Mouse (Mus musculus) small intestine, adult 2 months (tissue): Measurements from ENCODE around the gene Sec61b. TPM values are rescaled to one million over a fixed set of nuclear protein-coding genes. Genes with fewer than 3 reads are reported as not detected.

Experiments
- H3K27ac ChIP-seq: fragments of 200-500 bp; 2 replicates; pipeline ENCODE4 v1.5.1; 2012; ENCODE audit warnings: low read depth, low read length, control low read depth, inconsistent platforms; ENCODE audit not compliant: insufficient read depth
- H3K27me3 ChIP-seq: fragments of 200-500 bp; 2 replicates; pipeline ENCODE4 v1.6.1; 2012; ENCODE audit warnings: mild to moderate bottlenecking, moderate library complexity, low read length, inconsistent platforms; ENCODE audit not compliant: control insufficient read depth, insufficient read depth
- H3K36me3 ChIP-seq: fragments of 200-500 bp; 2 replicates; pipeline ENCODE4 v1.6.1; 2012; ENCODE audit warnings: mild to moderate bottlenecking, low read length, control low read depth, inconsistent platforms; ENCODE audit not compliant: control insufficient read depth, insufficient read depth
- H3K4me1 ChIP-seq: fragments of 200-500 bp; 2 replicates; pipeline ENCODE4 v1.6.1; 2012; ENCODE audit warnings: low read length, inconsistent platforms, mixed read lengths; ENCODE audit not compliant: control insufficient read depth, insufficient read depth, insufficient read length
- H3K4me3 ChIP-seq: fragments of 200-500 bp; 2 replicates; pipeline ENCODE4 v1.5.1; 2012; ENCODE audit warnings: low read depth, mild to moderate bottlenecking, control low read depth, inconsistent platforms, low read length, moderate library complexity
- CTCF ChIP-seq: fragments of 200-500 bp; IDR thresholded peaks from 2 replicates; pipeline ENCODE4 v1.5.1; 2012; ENCODE audit warnings: low read depth, mild to moderate bottlenecking, control low read depth, inconsistent platforms, low read length, moderate library complexity, mixed read lengths; ENCODE audit not compliant: insufficient replicate concordance, insufficient read length; ENCODE audit errors: extremely low read depth
- POLR2A ChIP-seq: fragments of 200-500 bp; IDR thresholded peaks from 2 replicates; pipeline ENCODE4 v1.6.1; 2012; ENCODE audit warnings: low read depth, mild to moderate bottlenecking, control low read depth, inconsistent platforms, low read length, moderate library complexity
- WGBS: fragments of 180-500 bp; shearing (Covaris S2); methylation state at CpG from one replicate; pipeline ENCODE4 v1.1.7; 2018; 5-methylcytosine and 5-hydroxymethylcytosine counted together
- polyA plus RNA-seq: library from polyadenylated mRNA; depleted of rRNA; stranded (reverse); fragments of >200 nt; gene quantifications from 2 replicates; pipeline ENCODE4 v1.2.3, GENCODE M21; 2012; rRNA removed

Gene Sec61b
- polyA plus RNA-seq: 274 and 368 TPM in 2 replicates

DNA sequence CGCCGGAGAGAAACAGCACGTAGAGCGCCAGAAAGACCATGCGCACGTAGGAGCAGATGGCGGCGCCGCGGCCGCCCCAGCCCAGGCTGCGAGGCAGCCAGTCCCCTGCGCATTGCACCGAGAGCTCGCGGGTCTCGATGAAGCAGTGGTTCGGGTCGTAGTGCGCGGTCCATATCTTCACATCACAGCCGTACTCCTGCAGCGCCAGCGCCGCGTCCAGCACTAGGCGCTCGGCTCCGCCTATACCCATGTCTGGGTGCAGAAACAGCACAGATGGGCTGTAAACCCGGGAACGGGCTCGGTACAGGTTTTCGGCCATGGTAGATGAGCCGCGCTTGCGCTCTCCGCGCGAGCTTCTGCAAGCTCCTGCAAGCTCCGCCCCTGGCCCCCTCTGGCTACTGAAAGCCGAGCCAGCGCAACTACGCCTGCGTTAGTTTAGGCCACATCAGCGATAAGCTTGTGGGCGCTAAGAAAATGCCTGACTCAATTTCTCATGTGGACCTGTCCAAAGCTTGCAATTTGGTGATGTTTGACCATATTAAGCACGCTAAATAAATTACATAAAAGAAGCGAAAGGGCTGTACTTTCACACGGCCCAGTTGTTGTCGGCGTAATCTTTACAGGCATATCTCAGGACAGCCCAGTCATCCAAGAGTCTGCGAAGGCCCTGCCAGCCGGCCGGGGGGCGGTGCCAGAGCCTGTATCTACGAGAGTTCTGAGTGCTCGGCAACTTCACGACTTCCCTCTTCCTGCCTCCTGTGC is at the start of gene Sec61b, which contains the start of gene Alg2:
Sec61b (plus strand) TSS at position 691 of the 762 bp plus-strand sequence.
Alg2 (minus strand) TSS at position 366 of the 762 bp plus-strand sequence.
- H3K4me3 ChIP-seq: peak within 1 kb of the TSS; percentile 99
- H3K4me1 ChIP-seq: peaks cover 2% of the 10 kb centered on the region; the same call in 1 of the 2 replicates
- peaks cover 32% of the 10 kb centered on the region for H3K36me3 ChIP-seq
- H3K27ac ChIP-seq: peak within 1 kb of the TSS; percentile 88
- no peaks in the 10 kb centered on the region for H3K27me3 ChIP-seq
- peak; percentile 71 for TF ChIP-seq POLR2A
- TF ChIP-seq CTCF: no peak
- WGBS: under 1% methylated on average over 58 of the region's 58 CpGs

DNA sequence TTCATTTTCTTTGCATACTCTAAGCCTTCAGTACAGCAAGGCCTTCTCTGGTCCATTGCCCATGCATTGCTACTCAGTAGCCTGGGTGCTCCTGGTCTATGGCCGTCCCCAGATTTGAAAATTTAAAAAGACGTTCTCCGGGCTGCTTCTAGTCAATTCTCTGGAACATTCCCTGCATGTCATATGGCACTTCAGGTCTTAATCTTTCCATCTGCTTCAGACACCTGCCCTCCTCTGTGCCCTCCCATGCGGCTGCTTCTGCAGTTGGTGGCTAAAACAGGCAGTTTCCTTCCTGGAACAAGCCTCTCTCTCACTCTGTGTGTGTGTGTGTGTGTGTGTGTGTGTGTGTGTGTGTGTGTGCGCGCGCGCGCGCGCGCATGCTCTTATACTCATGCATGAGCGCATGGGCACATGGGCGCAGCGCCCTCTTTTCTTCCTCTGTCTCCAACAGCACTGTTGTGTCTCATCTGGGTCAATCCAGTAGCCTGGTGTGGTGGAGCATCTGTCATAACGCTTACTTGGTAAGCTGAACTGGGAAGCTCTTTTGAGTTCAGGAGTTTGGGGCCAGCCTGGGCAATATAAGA is 49.1 kb upstream of the Sec61b start:
- no peaks in the 10 kb centered on the region for H3K4me1 ChIP-seq
- no peaks in the 10 kb centered on the region for H3K27me3 ChIP-seq
- no peak overlapping the region for H3K4me3 ChIP-seq
- H3K27ac ChIP-seq: no peak overlapping the region
- TF ChIP-seq POLR2A: no peak
- no peak for TF ChIP-seq CTCF
- WGBS: 85% methylated on average over 16 of the region's 16 CpGs
- H3K36me3 ChIP-seq: no peaks in the 10 kb centered on the region

DNA sequence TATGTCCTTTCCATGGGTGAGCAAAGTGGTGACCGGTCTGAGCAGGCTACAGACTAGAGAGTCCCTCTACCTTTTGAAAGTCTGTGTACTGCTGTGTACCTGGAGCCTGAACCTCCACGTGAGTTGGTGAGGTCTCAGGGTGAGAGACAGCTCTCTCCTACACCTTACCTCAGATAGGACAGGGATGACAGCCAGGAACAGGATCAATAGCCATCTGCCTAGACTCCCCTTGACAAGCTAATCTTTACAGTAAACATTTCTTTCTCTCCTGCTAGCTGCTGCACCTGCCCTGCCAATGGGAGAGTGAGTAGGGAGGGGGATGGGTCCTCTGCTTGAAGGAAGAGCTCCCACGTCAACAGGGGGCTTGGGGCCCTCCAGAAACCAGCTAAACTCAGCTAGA is 46.9 kb upstream of the Sec61b start:
- Histone ChIP-seq H3K27ac (no peak overlapping the region), H3K4me3 (no peak overlapping the region), H3K27me3 (no peaks in the 10 kb centered on the region), H3K36me3 (no peaks in the 10 kb centered on the region), H3K4me1 (no peaks in the 10 kb centered on the region)
- TF ChIP-seq CTCF (no peak), POLR2A (no peak)
- 58% methylated on average over 3 of the region's 3 CpGs for WGBS

DNA sequence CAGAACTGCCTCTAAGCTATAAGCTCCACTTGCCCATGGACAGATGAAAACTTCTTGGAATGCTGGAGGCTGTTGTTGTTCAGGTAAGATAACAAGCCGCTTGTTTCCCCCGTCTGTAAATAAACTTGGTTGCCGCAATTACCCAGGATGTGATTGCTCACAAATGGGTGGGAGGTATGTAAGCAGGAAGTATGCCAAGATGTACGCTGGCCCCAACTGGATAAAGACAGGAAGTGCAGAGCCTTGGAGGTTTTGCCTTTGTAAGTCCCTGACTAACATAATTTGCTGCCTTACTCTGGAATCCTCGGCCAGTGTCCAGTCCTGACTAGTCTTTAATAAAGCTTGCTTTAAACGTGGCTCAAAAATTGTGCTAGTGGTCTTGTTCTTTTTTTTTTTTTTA is 43.9 kb upstream of the Sec61b start:
- no peak overlapping the region for H3K27ac ChIP-seq
- H3K4me3 ChIP-seq: no peak overlapping the region
- TF ChIP-seq CTCF: no peak
- no peak for TF ChIP-seq POLR2A
- H3K4me1 ChIP-seq: no peaks in the 10 kb centered on the region
- 0 out of 2 replicates have a peak, but pooled peaks cover 5% of the 10 kb centered on the region for H3K27me3 ChIP-seq
- no peaks in the 10 kb centered on the region for H3K36me3 ChIP-seq
- 40% methylated on average over 6 of the region's 6 CpGs for WGBS

DNA sequence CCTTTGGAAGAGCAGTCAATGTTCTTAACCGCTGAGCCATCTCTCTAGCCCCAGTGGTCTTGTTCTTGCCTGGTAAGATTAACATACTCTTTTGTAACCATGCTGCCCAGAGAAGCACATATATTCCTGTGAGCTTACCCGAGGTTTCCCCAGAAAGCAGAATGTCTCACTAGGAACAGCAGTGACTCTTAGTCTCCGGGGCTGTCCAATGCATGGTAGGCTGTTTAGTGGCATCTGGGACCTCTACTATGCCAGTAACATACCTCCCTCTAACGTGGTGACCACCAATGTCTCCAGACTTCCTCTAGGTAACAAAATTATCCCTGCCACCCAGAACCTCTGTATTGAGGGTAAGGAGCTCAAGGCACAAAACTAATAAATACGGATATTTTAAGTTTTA is 43.4 kb upstream of the Sec61b start:
- Histone ChIP-seq H3K4me3 (no peak overlapping the region), H3K27me3 (0 out of 2 replicates have a peak, but pooled peaks cover 7% of the 10 kb centered on the region), H3K27ac (no peak overlapping the region), H3K36me3 (no peaks in the 10 kb centered on the region), H3K4me1 (no peaks in the 10 kb centered on the region)
- TF ChIP-seq CTCF: no peak
- no peak for TF ChIP-seq POLR2A
- 87% methylated on average over 5 of the region's 5 CpGs for WGBS

DNA sequence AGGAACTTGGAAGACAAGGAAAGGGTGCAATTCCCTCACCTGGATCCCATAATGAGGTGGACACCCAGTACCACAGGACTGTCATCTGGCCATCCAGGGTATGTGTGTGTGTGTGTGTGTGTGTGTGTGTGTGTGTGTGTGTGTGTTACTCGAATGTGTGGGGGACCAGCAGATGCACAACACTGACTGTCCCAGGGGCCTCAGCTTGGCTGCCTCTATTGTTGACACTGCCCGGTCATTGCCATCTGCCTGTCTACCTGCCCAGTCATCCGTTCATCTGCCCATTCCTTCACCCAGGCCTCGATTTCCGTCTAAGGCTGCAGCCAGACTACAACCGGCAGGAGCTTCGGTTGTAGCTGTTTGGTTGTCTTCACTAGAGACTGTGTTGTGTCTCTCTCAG is 41.7 kb upstream of the Sec61b start:
- Histone ChIP-seq H3K4me3 (no peak overlapping the region), H3K27me3 (0 out of 2 replicates have a peak, but pooled peaks cover 7% of the 10 kb centered on the region), H3K27ac (no peak overlapping the region), H3K4me1 (peaks cover 6% of the 10 kb centered on the region), H3K36me3 (no peaks in the 10 kb centered on the region)
- no peak for TF ChIP-seq POLR2A
- no peak for TF ChIP-seq CTCF
- 88% methylated on average over 7 of the region's 7 CpGs for WGBS

DNA sequence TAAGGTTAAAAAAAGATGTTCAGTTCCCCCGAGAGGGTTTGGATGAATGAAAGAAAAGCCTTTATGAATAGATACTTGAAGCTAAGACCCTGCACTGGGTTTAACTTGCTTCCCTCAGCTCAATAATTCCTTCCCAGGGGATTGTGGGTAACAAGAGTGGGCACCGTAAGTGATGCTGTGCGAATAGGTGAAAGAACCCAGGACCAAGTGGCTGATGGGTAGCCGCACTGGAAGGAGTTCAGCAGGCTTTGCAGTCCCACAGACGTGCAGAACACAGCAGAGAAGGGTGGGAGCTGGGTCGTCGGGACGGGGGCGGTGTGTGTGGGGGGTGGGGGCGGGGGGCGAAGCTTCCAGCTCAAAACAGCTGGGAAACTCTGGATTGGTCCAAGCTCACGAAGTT is 39.3 kb upstream of the Sec61b start:
- H3K27ac ChIP-seq: no peak overlapping the region
- WGBS: 73% methylated on average over 12 of the region's 12 CpGs
- peaks cover 6% of the 10 kb centered on the region for H3K4me1 ChIP-seq
- H3K4me3 ChIP-seq: no peak overlapping the region
- H3K36me3 ChIP-seq: no peaks in the 10 kb centered on the region
- 0 out of 2 replicates have a peak, but pooled peaks cover 7% of the 10 kb centered on the region for H3K27me3 ChIP-seq
- TF ChIP-seq CTCF (no peak), POLR2A (no peak)
